Mouse (Mus musculus) spleen, adult 2 months (tissue): ENCODE data around the gene Gm2431.
"Not testable (repeated sequence)": the region's sequence is repeated elsewhere in the genome, so short reads cannot be mapped to it uniquely, and the experiment has no call there.

ENCODE experiments used
- CTCF ChIP-seq: fragments of 200-500 bp; IDR thresholded peaks from 2 replicates; pipeline ENCODE4 v1.5.1; 2011; ENCODE audit warnings: mild to moderate bottlenecking, inconsistent platforms; ENCODE audit not compliant: insufficient read depth, insufficient read length, insufficient replicate concordance; ENCODE audit errors: extremely low read depth
- POLR2A ChIP-seq: fragments of 200-500 bp; IDR thresholded peaks from 2 replicates; pipeline ENCODE4 v1.6.1; 2011; ENCODE audit warnings: low read depth, low read length, inconsistent platforms

DNA sequence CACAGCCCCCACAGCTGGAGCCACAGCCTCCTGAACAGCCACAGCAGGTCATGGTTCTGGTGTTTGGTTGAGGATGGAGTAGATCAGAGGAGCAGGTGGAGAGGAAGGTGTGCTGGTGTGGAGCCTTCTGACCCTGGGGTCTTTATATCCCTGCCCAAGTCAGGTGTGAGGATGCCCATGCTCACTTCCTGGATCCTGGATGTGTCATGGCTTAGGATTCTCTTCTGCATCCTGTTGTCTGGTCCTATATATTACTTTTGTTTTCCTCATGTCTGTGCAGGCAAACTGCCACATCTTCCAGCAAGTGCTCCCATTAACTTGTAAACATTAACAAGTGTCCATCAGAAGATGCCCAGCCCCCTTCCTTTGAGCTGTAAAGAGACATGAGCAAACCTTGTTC lies 38.9 kb upstream of the Gm2431 start, which contains the start of gene Krtap5-1:
- not testable (repeated sequence) for TF ChIP-seq CTCF, POLR2A
